Mouse (Mus musculus) layer of hippocampus, postnatal 14 days (tissue): ENCODE results near the gene Slc25a44. TPM values are rescaled to one million over a fixed set of nuclear protein-coding genes. Genes with fewer than 3 reads are reported as not detected.
A peak's percentile ranks its signal among the peaks of the same experiment; 100 is the strongest.
"Not testable (repeated sequence)": the region's sequence is repeated elsewhere in the genome, so short reads cannot be mapped to it uniquely, and the experiment has no call there.

Experiments
- DNase-seq, 2 experiments: peaks; one replicate each; pipeline ENCODE4 v3.0.0; 2021 to 2022; ENCODE audit warnings: low spot score in 2 of 2, mixed read lengths in 1 of 2
- microRNA-seq, 2 experiments: library from miRNA; unstranded; fragments of <30 nt; microRNA quantifications; one replicate each; pipeline ENCODE4 v1.2.0; 2021
- total RNA-seq, 2 experiments: library from RNA; stranded (reverse); gene quantifications; 2 replicates each; pipeline ENCODE4 v1.2.3; 2021

Gene Slc25a44
- total RNA-seq, 2 experiments from 2014 or later: 68.6 to 70.3 TPM

- not testable (repeated sequence) for DNase-seq
Measured at GRCm38 (mm10) chr3:88372643-88373042, 52.3 kb downstream of the Slc25a44 start, which contains the start of gene Bglap3. Bglap3 (minus strand) TSS chr3:88372743.

DNA sequence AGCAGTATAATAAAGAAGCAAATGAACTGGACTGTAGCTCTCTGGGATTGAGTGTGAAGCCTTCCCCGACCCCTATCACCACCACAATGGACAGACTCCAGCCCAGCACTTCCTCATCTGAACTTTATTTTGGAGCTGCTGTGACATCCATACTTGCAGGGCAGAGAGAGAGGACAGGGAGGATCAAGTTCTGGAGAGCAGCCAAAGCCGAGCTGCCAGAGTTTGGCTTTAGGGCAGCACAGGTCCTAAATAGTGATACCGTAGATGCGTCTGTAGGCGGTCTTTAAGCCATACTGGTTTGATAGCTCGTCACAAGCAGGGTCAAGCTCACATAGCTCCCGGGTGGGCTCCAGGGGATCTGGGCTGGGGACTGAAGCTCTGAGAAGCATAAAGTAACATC lies 56.4 kb downstream of the Slc25a44 start:
- DNase-seq: not testable (repeated sequence)

GRCm38 (mm10) chr3:88367517-88367916 lies 57.4 kb downstream of the Slc25a44 start:
- not testable (repeated sequence) for DNase-seq

- DNase-seq: peak in 1 of 2 experiments; percentile 43
Measured at GRCm38 (mm10) chr3:88366830-88367428, 58.0 kb downstream of the Slc25a44 start.

- DNase-seq: no peak
Measured at GRCm38 (mm10) chr3:88365705-88366361, 59.1 kb downstream of the Slc25a44 start.

DNA sequence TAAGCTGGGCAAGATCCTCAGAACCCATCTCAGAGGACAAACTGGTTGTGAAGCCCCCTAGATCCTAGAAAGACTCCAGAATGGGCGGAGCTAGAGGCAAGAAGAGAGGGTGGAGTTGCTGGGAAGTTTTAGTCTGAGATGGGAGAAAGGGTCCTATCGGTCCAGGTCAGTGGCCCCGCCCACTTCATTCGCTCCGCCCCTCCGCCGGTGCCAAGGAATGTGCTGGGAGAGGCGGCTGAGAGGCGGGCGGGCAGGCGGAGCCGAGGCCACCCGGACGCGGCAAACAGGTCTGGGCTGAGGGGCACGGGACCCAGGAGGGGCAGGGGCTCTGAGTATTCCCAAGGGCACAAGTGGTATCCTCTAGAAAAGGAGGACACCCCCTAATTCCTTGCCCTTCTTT lies 60.6 kb downstream of the Slc25a44 start, which contains the start of gene Paqr6:
Gene Paqr6, plus strand, starts transcription at position 248 of the 400 bp plus-strand sequence.
- DNase-seq: peak; percentile 36 to 42

- peak in 1 of 2 experiments; percentile 58 for DNase-seq
Measured at GRCm38 (mm10) chr3:88363700-88364099, 61.2 kb downstream of the Slc25a44 start.

DNA sequence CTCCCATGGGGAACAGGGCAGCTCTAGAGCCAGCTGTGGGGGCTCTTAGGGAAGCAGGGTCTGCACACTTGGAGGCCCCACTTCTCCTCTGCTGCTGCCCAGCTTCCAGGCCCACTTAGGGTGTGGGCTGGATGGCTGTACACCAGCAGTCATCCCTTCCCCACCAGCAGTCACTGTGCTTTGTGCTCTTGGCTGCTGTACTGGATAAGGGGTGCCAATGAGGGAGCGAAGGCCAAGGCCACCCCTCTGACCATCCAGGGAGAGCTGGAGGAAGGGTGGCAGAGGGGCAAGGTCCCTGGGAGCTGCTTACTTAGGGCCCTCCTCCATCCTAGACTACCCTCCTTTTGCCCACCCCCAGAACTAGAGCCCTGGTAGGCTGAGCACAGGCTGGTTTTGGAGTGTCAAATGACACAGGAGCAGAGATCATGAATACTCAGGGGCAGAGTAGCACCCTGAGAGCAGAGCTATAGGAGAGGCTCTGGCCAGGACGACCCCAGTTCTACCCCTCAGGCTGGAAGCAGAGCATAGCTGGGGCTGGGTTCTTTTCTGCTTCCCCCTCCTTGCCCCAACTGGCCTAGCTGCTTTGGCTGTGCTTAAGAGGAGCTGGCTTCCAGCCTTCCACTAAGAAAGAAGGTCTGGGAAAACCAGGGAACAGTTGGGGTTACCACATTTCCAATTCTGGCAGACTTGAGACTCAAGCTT lies 63.2 kb downstream of the Slc25a44 start:
- DNase-seq: peak; percentile 28 to 60

GRCm38 (mm10) chr3:88361096-88361495 lies 63.8 kb downstream of the Slc25a44 start:
- no peak for DNase-seq

Small RNA genes lying within 50 kb of the gene (microRNA-seq; reads per million reads assigned to microRNA genes)
- 0 to 1.8 reads per million in 2 experiments for gene Mir7011

Other genes with a start within 250 kb of the Slc25a44 start
- not detected for gene Rhbg, start 170.4 kb downstream of the Slc25a44 start, total RNA-seq
- not detected for gene Gm38392, start 137.9 kb downstream of the Slc25a44 start, total RNA-seq
- 1 to 10 TPM; 4.0 to 5.3 TPM for gene Tsacc, start 128.1 kb downstream of the Slc25a44 start, total RNA-seq
- gene Cct3, start 128.0 kb downstream of the Slc25a44 start, total RNA-seq: 100 to 1,000 TPM; 191 to 198 TPM
- gene Glmp, start 100.1 kb downstream of the Slc25a44 start, total RNA-seq: 10 to 100 TPM; 86.2 to 90.2 TPM
- 1 to 10 TPM in 1 of 2 experiments, under 1 TPM in 1; 0.93 to 1.3 TPM for gene Tmem79, start 89.0 kb downstream of the Slc25a44 start, total RNA-seq
- gene Smg5, start 88.9 kb downstream of the Slc25a44 start, total RNA-seq: 10 to 100 TPM; 65.4 to 71.8 TPM
- 1 to 10 TPM; 8.1 to 9.4 TPM for gene Paqr6, start 60.6 kb downstream of the Slc25a44 start, total RNA-seq
- not detected for gene Bglap3, start 52.4 kb downstream of the Slc25a44 start, total RNA-seq
- gene Bglap2, start 46.4 kb downstream of the Slc25a44 start, total RNA-seq: not detected
- gene Bglap, start 40.7 kb downstream of the Slc25a44 start, total RNA-seq: 1 to 10 TPM in 1 of 2 experiments, not detected in 1; 1.3 TPM
- 1 to 10 TPM; 6.9 to 9.9 TPM for gene Pmf1, start 14.8 kb downstream of the Slc25a44 start, total RNA-seq
- gene Sema4a, start 36.0 kb upstream of the Slc25a44 start, total RNA-seq: 10 to 100 TPM; 33.1 to 38.1 TPM
- 10 to 100 TPM; 42.0 to 49.3 TPM for gene Lmna, start 84.8 kb upstream of the Slc25a44 start, total RNA-seq
- gene Mex3a, start 107.3 kb upstream of the Slc25a44 start, total RNA-seq: 10 to 100 TPM in 1 of 2 experiments, 1 to 10 TPM in 1; 9.0 to 10.7 TPM
- gene Rab25, start 123.2 kb upstream of the Slc25a44 start, total RNA-seq: not detected
- 100 to 1,000 TPM in 1 of 2 experiments, 10 to 100 TPM in 1; 96.1 to 113 TPM for gene Lamtor2, start 127.9 kb upstream of the Slc25a44 start, total RNA-seq
- 10 to 100 TPM; 77.3 to 81.8 TPM for gene Ubqln4, start 128.6 kb upstream of the Slc25a44 start, total RNA-seq
- gene Ssr2, start 150.7 kb upstream of the Slc25a44 start, total RNA-seq: 100 to 1,000 TPM; 110 to 120 TPM
- gene Arhgef2, start 180.8 kb upstream of the Slc25a44 start, total RNA-seq: 100 to 1,000 TPM; 258 to 259 TPM
- gene Rxfp4, start 228.0 kb upstream of the Slc25a44 start, total RNA-seq: not detected